Mouse (Mus musculus) MEL (cell line): Measurements from ENCODE around the gene Pde1a. TPM values are rescaled to one million over a fixed set of nuclear protein-coding genes. Genes with fewer than 3 reads are reported as not detected.

Experiments
- DNase-seq: peaks from one replicate; pipeline ENCODE4 v3.0.0; 2011; ENCODE audit warnings: low read depth, low spot score
- H3K27ac ChIP-seq: 2 replicates; pipeline ENCODE4 v1.5.1; 2012; ENCODE audit warnings: low read depth, mild to moderate bottlenecking, control low read depth, low read length, moderate library complexity; ENCODE audit not compliant: control insufficient read depth
- H3K27me3 ChIP-seq, 2 experiments: fragments of 150-350 bp in 1 of 2; sonication (generic) in 1 of 2; 2 replicates each; pipeline ENCODE4 v1.6.1; 2012; ENCODE audit warnings: low read length in 2 of 2, mild to moderate bottlenecking in 2 of 2, improper control_type of control experiment in 1 of 2, moderate library complexity in 1 of 2; ENCODE audit not compliant: insufficient read depth in 2 of 2, control insufficient read depth in 1 of 2
- H3K36me3 ChIP-seq, 2 experiments: 2 replicates each; pipeline ENCODE4 v1.6.1; 2012 to 2014; ENCODE audit warnings: low read length in 2 of 2, improper control_type of control experiment in 1 of 2, inconsistent platforms in 1 of 2, mild to moderate bottlenecking in 1 of 2; ENCODE audit not compliant: insufficient read depth in 2 of 2, control insufficient read depth in 1 of 2
- H3K4me1 ChIP-seq, 2 experiments: fragments of 150-350 bp in 1 of 2; sonication (generic) in 1 of 2; 2 replicates each; pipeline ENCODE4 v1.6.1; 2012; ENCODE audit warnings: low read length in 2 of 2, improper control_type of control experiment in 1 of 2, mild to moderate bottlenecking in 1 of 2; ENCODE audit not compliant: insufficient read depth in 2 of 2, control insufficient read depth in 1 of 2
- H3K4me3 ChIP-seq, 2 experiments: fragments of 150-350 bp in 1 of 2; sonication (generic) in 1 of 2; 2 replicates each; pipeline ENCODE4 v1.5.1; 2012; ENCODE audit warnings: low read depth in 2 of 2, low read length in 2 of 2, mild to moderate bottlenecking in 2 of 2, moderate library complexity in 2 of 2, control low read depth in 1 of 2, improper control_type of control experiment in 1 of 2; ENCODE audit not compliant: control insufficient read depth in 1 of 2, insufficient read depth in 1 of 2
- H3K79me2 ChIP-seq: 2 replicates; pipeline ENCODE4 v1.6.1; 2012; ENCODE audit warnings: mild to moderate bottlenecking, low read length, moderate library complexity; ENCODE audit not compliant: control insufficient read depth, poor library complexity, insufficient read depth
- H3K9ac ChIP-seq: 2 replicates; pipeline ENCODE4 v1.6.1; 2012; ENCODE audit warnings: low read depth, mild to moderate bottlenecking, control low read depth, low read length, moderate library complexity; ENCODE audit not compliant: control insufficient read depth, poor library complexity, severe bottlenecking
- H3K9me3 ChIP-seq: fragments of 150-350 bp; sonication (generic); replicated peaks from 2 replicates; pipeline ENCODE4 v1.6.1; 2012; ENCODE audit warnings: mild to moderate bottlenecking, low read length, improper control_type of control experiment, moderate library complexity; ENCODE audit not compliant: insufficient read depth
- CHD2 ChIP-seq: IDR thresholded peaks from 2 replicates; pipeline ENCODE4 v1.6.1; 2011; ENCODE audit warnings: low read length, improper control_type of control experiment
- CTCF ChIP-seq, 3 experiments: IDR thresholded peaks in 2 of 3; conservative IDR thresholded peaks in 1 of 3; 2 replicates each; pipeline ENCODE4 v1.5.1; 2011 to 2012; ENCODE audit warnings: low read length in 3 of 3, low read depth in 2 of 3, mild to moderate bottlenecking in 2 of 3, improper control_type of control experiment in 1 of 3, inconsistent platforms in 1 of 3, mixed read lengths in 1 of 3, moderate library complexity in 1 of 3; ENCODE audit not compliant: control insufficient read depth in 1 of 3, insufficient read depth in 1 of 3, poor library complexity in 1 of 3, severe bottlenecking in 1 of 3
- E2F4 ChIP-seq: IDR thresholded peaks from 2 replicates; pipeline ENCODE4 v1.6.1; 2011; ENCODE audit warnings: low read depth, low read length, improper control_type of control experiment, borderline replicate concordance
- ELF1 ChIP-seq: IDR thresholded peaks from 2 replicates; pipeline ENCODE4 v1.6.1; 2014; ENCODE audit warnings: low read depth, mild to moderate bottlenecking, inconsistent platforms, low read length, improper control_type of control experiment, moderate library complexity
- EP300 ChIP-seq, 2 experiments: IDR thresholded peaks; 2 replicates each; pipeline ENCODE4 v1.6.1; 2011; ENCODE audit warnings: improper control_type of control experiment in 2 of 2, low read length in 2 of 2, low read depth in 1 of 2, mild to moderate bottlenecking in 1 of 2
- ETS1 ChIP-seq: IDR thresholded peaks from 2 replicates; pipeline ENCODE4 v1.6.1; 2012; ENCODE audit warnings: low read depth, mild to moderate bottlenecking, inconsistent platforms, low read length, improper control_type of control experiment, moderate library complexity
- HCFC1 ChIP-seq: IDR thresholded peaks from 2 replicates; pipeline ENCODE4 v1.6.1; 2012; ENCODE audit warnings: low read depth, mild to moderate bottlenecking, inconsistent platforms, low read length, improper control_type of control experiment, moderate library complexity
- JUND ChIP-seq: IDR thresholded peaks from 2 replicates; pipeline ENCODE4 v1.6.1; 2011; ENCODE audit warnings: low read depth, mild to moderate bottlenecking, improper control_type of control experiment, low read length
- MAFK ChIP-seq: IDR thresholded peaks from 2 replicates; pipeline ENCODE4 v1.6.1; 2011; ENCODE audit warnings: low read depth, mild to moderate bottlenecking, low read length, improper control_type of control experiment, borderline replicate concordance
- MAZ ChIP-seq: IDR thresholded peaks from 2 replicates; pipeline ENCODE4 v1.6.1; 2012; ENCODE audit warnings: low read depth, mild to moderate bottlenecking, inconsistent platforms, low read length, improper control_type of control experiment
- MEF2A ChIP-seq: IDR thresholded peaks from 2 replicates; pipeline ENCODE4 v1.6.1; 2014; ENCODE audit warnings: low read depth, mild to moderate bottlenecking, inconsistent platforms, low read length, improper control_type of control experiment; ENCODE audit not compliant: poor library complexity, insufficient replicate concordance, severe bottlenecking; ENCODE audit errors: extremely low read depth
- MXI1 ChIP-seq: IDR thresholded peaks from 2 replicates; pipeline ENCODE4 v1.6.1; 2011; ENCODE audit warnings: mild to moderate bottlenecking, low read depth, low read length, improper control_type of control experiment
- MYB ChIP-seq: IDR thresholded peaks from 2 replicates; pipeline ENCODE4 v1.6.1; 2011; ENCODE audit warnings: mild to moderate bottlenecking, low read depth, low read length, improper control_type of control experiment
- MYC ChIP-seq: IDR thresholded peaks from 2 replicates; pipeline ENCODE4 v1.6.1; 2011; ENCODE audit warnings: low read depth, mild to moderate bottlenecking, low read length, improper control_type of control experiment, moderate library complexity
- POLR2A ChIP-seq, 2 experiments: IDR thresholded peaks; 2 replicates each; pipeline ENCODE4 v1.6.1; 2011 to 2012; ENCODE audit warnings: low read length in 2 of 2, mild to moderate bottlenecking in 2 of 2, control low read depth in 1 of 2, improper control_type of control experiment in 1 of 2, low read depth in 1 of 2, moderate library complexity in 1 of 2; ENCODE audit not compliant: control insufficient read depth in 1 of 2, insufficient read depth in 1 of 2, poor library complexity in 1 of 2
- POLR2AphosphoS5 ChIP-seq: IDR thresholded peaks from 2 replicates; pipeline ENCODE4 v1.6.1; 2012; ENCODE audit warnings: low read depth, borderline replicate concordance, mild to moderate bottlenecking, inconsistent platforms, low read length, moderate library complexity, mixed read lengths
- RAD21 ChIP-seq: IDR thresholded peaks from 2 replicates; pipeline ENCODE4 v1.6.1; 2011; ENCODE audit warnings: mild to moderate bottlenecking, low read depth, low read length, improper control_type of control experiment
- RCOR1 ChIP-seq: IDR thresholded peaks from 2 replicates; pipeline ENCODE4 v1.6.1; 2012; ENCODE audit warnings: low read depth, mild to moderate bottlenecking, inconsistent platforms, low read length, improper control_type of control experiment
- SMC3 ChIP-seq: IDR thresholded peaks from 2 replicates; pipeline ENCODE4 v1.6.1; 2011; ENCODE audit warnings: low read depth, low read length, improper control_type of control experiment
- TAL1 ChIP-seq: IDR thresholded peaks from 2 replicates; pipeline ENCODE4 v1.6.1; 2012; ENCODE audit warnings: mild to moderate bottlenecking, inconsistent platforms, low read length, moderate library complexity, mixed read lengths
- TBP ChIP-seq: IDR thresholded peaks from 2 replicates; pipeline ENCODE4 v1.8.0; 2011; ENCODE audit warnings: low read depth, low read length, improper control_type of control experiment
- TCF12 ChIP-seq: IDR thresholded peaks from 2 replicates; pipeline ENCODE4 v1.6.1; 2014; ENCODE audit warnings: low read depth, mild to moderate bottlenecking, inconsistent platforms, low read length, improper control_type of control experiment, moderate library complexity
- UBTF ChIP-seq: IDR thresholded peaks from 2 replicates; pipeline ENCODE4 v1.6.1; 2012; ENCODE audit warnings: low read depth, mild to moderate bottlenecking, inconsistent platforms, low read length, improper control_type of control experiment, moderate library complexity, borderline replicate concordance; ENCODE audit not compliant: insufficient read depth
- USF2 ChIP-seq, 2 experiments: IDR thresholded peaks; 2 replicates each; pipeline ENCODE4 v1.6.1; 2011 to 2012; ENCODE audit warnings: improper control_type of control experiment in 2 of 2, low read length in 2 of 2, borderline replicate concordance in 1 of 2, inconsistent platforms in 1 of 2, low read depth in 1 of 2, mild to moderate bottlenecking in 1 of 2; ENCODE audit not compliant: insufficient read depth in 1 of 2
- ZC3H11A ChIP-seq: IDR thresholded peaks from 2 replicates; pipeline ENCODE4 v1.6.1; 2012; ENCODE audit warnings: low read depth, mild to moderate bottlenecking, inconsistent platforms, low read length, improper control_type of control experiment
- ZKSCAN1 ChIP-seq: IDR thresholded peaks from 2 replicates; pipeline ENCODE4 v1.6.1; 2012; ENCODE audit warnings: low read depth, mild to moderate bottlenecking, inconsistent platforms, low read length, improper control_type of control experiment, moderate library complexity
- ZNF384 ChIP-seq: IDR thresholded peaks from 2 replicates; pipeline ENCODE4 v1.6.1; 2012; ENCODE audit warnings: low read depth, mild to moderate bottlenecking, inconsistent platforms, low read length, improper control_type of control experiment
- polyA plus RNA-seq, 2 experiments: library from polyadenylated mRNA; stranded (reverse) in 1 of 2; unstranded in 1 of 2; fragments of >175 nt in 1 of 2; fragments of >200 nt in 1 of 2; gene quantifications; 2 replicates each; pipeline versions ENCODE4 v1.2.1 to v1.2.4; 2012; ENCODE audit warnings: low replicate concordance in 2 of 2, low read depth in 1 of 2; ENCODE audit not compliant: insufficient read length in 2 of 2, insufficient read depth in 1 of 2, missing spikeins in 1 of 2
- total RNA-seq: library from RNA; depleted of rRNA; stranded (reverse); fragments of 300-350 nt; gene quantifications from 2 replicates; pipeline ENCODE4 v1.2.3, GENCODE M21; 2012

Gene Pde1a
- total and polyA plus RNA-seq, 3 experiments, result not detected

DNA sequence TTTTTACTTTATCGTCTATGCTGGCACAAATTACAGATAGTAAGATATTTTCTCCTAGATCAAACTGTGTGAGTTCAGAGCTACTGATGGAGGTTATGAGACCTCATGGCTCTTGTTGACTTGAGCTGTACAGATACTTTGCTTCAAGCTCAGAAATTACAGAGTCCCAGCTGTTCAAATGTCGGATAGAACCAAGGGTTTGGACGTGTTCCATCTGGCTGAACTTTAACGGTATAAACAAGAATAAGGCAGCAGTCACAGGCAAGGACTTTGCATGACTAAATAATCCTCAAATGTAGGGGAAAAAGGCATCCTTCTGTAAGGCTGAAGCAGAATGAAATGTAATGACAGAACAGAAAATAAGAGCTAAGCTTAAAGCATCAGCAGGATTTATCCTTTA, 116.2 kb downstream of the Pde1a start:
- TF ChIP-seq MEF2A, result no peak
- no peak for TF ChIP-seq MYB
- no peak for TF ChIP-seq RCOR1
- TF ChIP-seq MAZ, result no peak
- TF ChIP-seq POLR2A (IDR thresholded peaks at IDR 0.05; ENCODE audit: control insufficient read depth in 1 of 2, insufficient read depth in 1 of 2, low read depth in 1 of 2, low read length in 2 of 2, poor library complexity in 1 of 2), result no peak
- TF ChIP-seq ZKSCAN1, result no peak
- TF ChIP-seq HCFC1, result no peak
- TF ChIP-seq ELF1, result no peak
- TF ChIP-seq MXI1, result no peak
- no peak for TF ChIP-seq MYC
- no peak for TF ChIP-seq RAD21
- no peak for TF ChIP-seq UBTF
- no peak for TF ChIP-seq MAFK
- TF ChIP-seq E2F4, result no peak
- no peak for TF ChIP-seq TCF12
- TF ChIP-seq POLR2AphosphoS5, result no peak
- no peak for TF ChIP-seq ETS1
- TF ChIP-seq JUND, result no peak
- no peak for TF ChIP-seq CHD2
- Histone ChIP-seq H3K36me3 (no peaks in the 10 kb centered on the region), H3K27ac (no peak overlapping the region)

GRCm38 (mm10) chr2:79999168-79999567, 130.1 kb downstream of the Pde1a start:
- Histone ChIP-seq H3K9me3 (no peaks in the 10 kb centered on the region), H3K27me3 (no peaks in the 10 kb centered on the region), H3K36me3 (no peaks in the 10 kb centered on the region), H3K4me1 (no peaks in the 10 kb centered on the region), H3K27ac (no peak overlapping the region), H3K4me3 (no peak overlapping the region), H3K79me2 (no peaks in the 10 kb centered on the region), H3K9ac (no peak overlapping the region)
- no peak for TF ChIP-seq USF2 (IDR thresholded peaks at IDR 0.05; ENCODE audit: borderline replicate concordance in 1 of 2, insufficient read depth in 1 of 2, low read depth in 1 of 2, low read length in 2 of 2)
- TF ChIP-seq UBTF, result no peak
- TF ChIP-seq RAD21, result no peak
- TF ChIP-seq ZNF384, result no peak
- no peak for TF ChIP-seq E2F4
- no peak for TF ChIP-seq ZC3H11A
- no peak for TF ChIP-seq TBP
- TF ChIP-seq CTCF (IDR thresholded peaks at IDR 0.05 in 2 of 3, conservative IDR thresholded peaks at IDR 0.05 in 1 of 3; ENCODE audit: control insufficient read depth in 1 of 3, insufficient read depth in 1 of 3, low read depth in 2 of 3, low read length in 3 of 3, poor library complexity in 1 of 3, severe bottlenecking in 1 of 3), result no peak
- no peak for TF ChIP-seq HCFC1
- TF ChIP-seq SMC3, result no peak
- TF ChIP-seq TAL1, result no peak
- TF ChIP-seq MAFK, result no peak
- no peak for TF ChIP-seq EP300 (IDR thresholded peaks at IDR 0.05; ENCODE audit: low read depth in 1 of 2, low read length in 2 of 2)
- DNase-seq, result no peak

More for the DNA sequence above, 116.2 kb downstream of the Pde1a start:
- no peaks in the 10 kb centered on the region for H3K9me3 ChIP-seq
- no peaks in the 10 kb centered on the region for H3K79me2 ChIP-seq
- no peak for DNase-seq
- no peak overlapping the region for H3K4me3 ChIP-seq
- H3K9ac ChIP-seq, result no peak overlapping the region
- no peaks in the 10 kb centered on the region for H3K4me1 ChIP-seq
- H3K27me3 ChIP-seq, result peaks cover 0 to 2% of the 10 kb centered on the region in 2 experiments; a peak in 1 of 4 replicates
